Mouse (Mus musculus) CD4-positive naive resting alpha-beta T cell, adult 76 days (primary cell): ENCODE results near the gene C2cd5. TPM values are rescaled to one million over a fixed set of nuclear protein-coding genes. Genes with fewer than 3 reads are reported as not detected.

ENCODE experiments used
- total RNA-seq: library from RNA; stranded (reverse); gene quantifications from one replicate; pipeline ENCODE4 v1.2.4, GENCODE M21; 2023

Gene C2cd5
- 73.0 TPM for total RNA-seq

GRCm38 (mm10) chr6:143099681-143100382 is at the start of gene C2cd5:
TSS of gene C2cd5 (minus strand) at chr6:143100141.

DNA sequence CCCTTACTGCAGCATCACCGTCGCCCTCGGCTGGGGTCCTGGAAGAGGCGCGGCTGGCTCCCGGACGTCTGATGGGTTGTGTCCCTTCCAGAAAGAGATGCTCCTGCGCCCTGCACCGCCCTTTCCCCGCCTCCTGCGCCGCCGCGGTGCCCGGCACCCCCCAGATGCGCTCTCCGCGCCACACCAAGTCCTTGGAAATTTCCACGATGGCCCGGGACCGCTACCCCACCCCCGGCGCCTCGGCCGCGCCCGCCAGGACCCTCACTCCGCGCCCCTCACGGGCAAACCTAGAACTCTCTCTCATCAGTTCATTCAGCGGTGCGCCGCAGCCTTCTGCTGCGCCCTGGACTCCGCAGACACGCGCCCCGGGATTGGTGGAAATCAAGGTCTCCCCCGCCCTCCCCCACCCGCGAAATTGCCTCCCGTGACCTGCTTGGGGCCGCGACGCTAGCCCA is 135.8 kb downstream of the C2cd5 start, which contains the start of gene St8sia1:
Gene St8sia1, minus strand, starts transcription at position 377 of the 455 bp plus-strand sequence.

Other genes starting within 250 kb of the C2cd5 start
- gene St8sia1, start 135.7 kb downstream of the C2cd5 start, total RNA-seq: 126 TPM
- 97.7 TPM for gene Etnk1, start 67.1 kb upstream of the C2cd5 start, total RNA-seq